23 mouse cellular contexts compared by ENCODE assay signal in genomic region chr15:31237898-31238297, GRCm38 (mm10). TPM values are rescaled to one million over a fixed set of nuclear protein-coding genes. Genes with fewer than 3 reads are reported as not detected.
DNase-seq lines count a peak whose midpoint lies in the region; ATAC-seq and TF ChIP-seq lines count a peak whose summit lies in the region.
"Had no signal": no experiment of that assay in that cellular context is flagged by ENCODE, and none has a peak within 500 bp of the region (broad histone marks: within the 10 kb centered on the region; RNA-seq: fewer than 3 reads in every experiment).

No protein-coding gene starts in this region.

- H3K4me3 ChIP-seq in heart, embryonic 12.5 days: no peak overlapping the region
- H3K4me3 ChIP-seq in heart, postnatal 0 days (ENCODE audit: low read depth, low read length): no peak overlapping the region
- H3K4me3 ChIP-seq: embryonic facial prominence, embryonic 10.5 days; embryonic facial prominence, embryonic 15.5 days; forebrain, embryonic 12.5 days; liver, embryonic 12.5 days; neural tube, embryonic 15.5 days; stomach, embryonic 15.5 days had no signal

- no peak for TF ChIP-seq CTCF in heart, postnatal 0 days (IDR thresholded peaks at IDR 0.05; ENCODE audit: low read depth)

- H3K27me3 ChIP-seq in heart, embryonic 12.5 days (replicated peaks): no peaks in the 10 kb centered on the region
- H3K27me3 ChIP-seq in heart, postnatal 0 days (ENCODE audit: control insufficient read depth, insufficient read depth, low read length): no peaks in the 10 kb centered on the region
- H3K27me3 ChIP-seq: embryonic facial prominence, embryonic 15.5 days; forebrain, embryonic 12.5 days; liver, embryonic 12.5 days; neural tube, embryonic 15.5 days; stomach, embryonic 15.5 days had no signal

- intact Hi-C loops in heart, postnatal 25 days (cut with DNase I): no loop called here
- intact Hi-C loops in heart, postnatal 10 days (cut with DNase I): no loop called here

- no peak for TF ChIP-seq EP300 in heart, postnatal 0 days (IDR thresholded peaks at IDR 0.05; ENCODE audit: low read depth)

- H3K4me2 ChIP-seq in heart, embryonic 12.5 days: 0 out of 2 replicates have a peak overlapping the region, but pooled peaks have one; percentile 28
- no peak overlapping the region for H3K4me2 ChIP-seq in heart, postnatal 0 days (ENCODE audit: low read depth, low read length)
- H3K4me2 ChIP-seq: embryonic facial prominence, embryonic 15.5 days; forebrain, embryonic 12.5 days; hindbrain, embryonic 14.5 days; liver, embryonic 12.5 days; neural tube, embryonic 15.5 days; stomach, embryonic 15.5 days had no signal

- peaks cover 36% of the 10 kb centered on the region for H3K4me1 ChIP-seq in heart, embryonic 12.5 days (replicated peaks)
- peaks cover 13% of the 10 kb centered on the region for H3K4me1 ChIP-seq in heart, postnatal 0 days (ENCODE audit: control insufficient read depth, insufficient read depth)
- H3K4me1 ChIP-seq: embryonic facial prominence, embryonic 15.5 days; forebrain, embryonic 12.5 days; neural tube, embryonic 15.5 days; stomach, embryonic 15.5 days had no signal

- 67% methylated on average over 5 of the region's 5 CpGs for WGBS in heart, embryonic 12.5 days
- 55% methylated on average over 5 of the region's 5 CpGs for WGBS in heart, postnatal 0 days

- H3K9me3 ChIP-seq in heart, embryonic 12.5 days (replicated peaks): peaks cover 4% of the 10 kb centered on the region
- no peaks in the 10 kb centered on the region for H3K9me3 ChIP-seq in heart, postnatal 0 days (replicated peaks; ENCODE audit: control insufficient read depth, low read length)
- H3K9me3 ChIP-seq: forebrain, embryonic 12.5 days; liver, embryonic 12.5 days; neural tube, embryonic 15.5 days; stomach, embryonic 15.5 days had no signal

- peaks cover 48% of the 10 kb centered on the region for H3K36me3 ChIP-seq in heart, embryonic 12.5 days
- H3K36me3 ChIP-seq in heart, postnatal 0 days (replicated peaks; ENCODE audit: control insufficient read depth, insufficient read depth, low read length): peaks cover 7% of the 10 kb centered on the region; the same call in 1 of the 2 replicates

- ATAC-seq in heart, embryonic 12.5 days (ENCODE audit: insufficient number of reproducible peaks, low FRiP score): no peak
- no peak for ATAC-seq in heart, postnatal 0 days (ENCODE audit: insufficient read depth, low read depth)
- peak; percentile 50 for ATAC-seq in activated CD4-positive, CD25-positive, alpha-beta regulatory T cell, adult 4 months
- ATAC-seq: forebrain, postnatal 0 days; liver, embryonic 12.5 days; lung, postnatal 0 days had no signal

- no peak for DNase-seq in heart, postnatal 25 days (ENCODE audit: low spot score)
- DNase-seq in heart, postnatal 0 days (ENCODE audit: low spot score): no peak
- no peak for DNase-seq in heart, postnatal 10 days
- no peak for DNase-seq in urinary bladder, postnatal 10 days (ENCODE audit: low spot score)
- no peak for DNase-seq in layer of hippocampus, adult 11-12 months (ENCODE audit: low spot score)
- DNase-seq: cerebellum, adult 2 months; cerebellum, postnatal 25 days; forebrain, postnatal 0 days; lung, adult 18-20 months; lung, postnatal 4 days; midbrain, embryonic 14.5 days; right cerebral cortex, postnatal 25 days; thymus, postnatal 14 days had no signal

- peak overlapping the region; percentile 35 for H3K27ac ChIP-seq in heart, embryonic 12.5 days (ENCODE audit: poor library complexity, severe bottlenecking)
- peak overlapping the region; percentile 70 for H3K27ac ChIP-seq in heart, postnatal 0 days (ENCODE audit: low read depth)
- H3K27ac ChIP-seq: embryonic facial prominence, embryonic 10.5 days; embryonic facial prominence, embryonic 15.5 days; forebrain, embryonic 12.5 days; hindbrain, embryonic 14.5 days; liver, embryonic 12.5 days; neural tube, embryonic 15.5 days; stomach, embryonic 15.5 days had no signal

- H3K9ac ChIP-seq in heart, embryonic 12.5 days: 0 out of 2 replicates have a peak overlapping the region, but pooled peaks have one; percentile 39
- H3K9ac ChIP-seq in heart, postnatal 0 days (replicated peaks; ENCODE audit: low read depth, low read length): no peak overlapping the region
- H3K9ac ChIP-seq: embryonic facial prominence, embryonic 15.5 days; forebrain, embryonic 12.5 days; forebrain, postnatal 0 days; hindbrain, embryonic 14.5 days; liver, embryonic 12.5 days; neural tube, embryonic 15.5 days; stomach, embryonic 15.5 days had no signal

RNA-seq across cellular contexts. Expression of gene Dap, which starts 13.8 kb away (rescaled TPM):
- 51.6 and 59.1 TPM in 2 replicates for polyA plus RNA-seq in heart, embryonic 12.5 days (2016; fragmentation: Nextera tagmentation; extraction: Ambion mirVana)
- total RNA-seq in heart, postnatal 25 days (2021): 10 to 100 TPM; 20.4 to 20.7 TPM
- 36.8 and 162 TPM in 2 replicates for total RNA-seq in heart, postnatal 0 days (2014; rRNA removed; ENCODE audit: low replicate concordance)
- 47.5 and 50.3 TPM in 2 replicates for polyA plus RNA-seq in heart, postnatal 0 days (2015; fragmentation: Nextera tagmentation; extraction: Ambion mirVana)
- 10 to 100 TPM; 36.2 to 41.3 TPM for total RNA-seq in heart, postnatal 10 days (2021)
- 100 to 1,000 TPM in 1 of 2 experiments, 10 to 100 TPM in 1; 90.2 to 113 TPM for polyA plus RNA-seq in activated CD4-positive, CD25-positive, alpha-beta regulatory T cell, adult 4 months (2017; shearing (Covaris generic))
